Mouse (Mus musculus) adrenal gland, adult 8-10 months (tissue): Measurements from ENCODE around the gene Cers4. TPM values are rescaled to one million over a fixed set of nuclear protein-coding genes. Genes with fewer than 3 reads are reported as not detected.

Source experiments
- total RNA-seq, 4 experiments: library from RNA; stranded (reverse); gene quantifications; 2 replicates each; pipeline ENCODE4 v1.2.4; 2022

The Cers4 gene
- total RNA-seq, 4 experiments from 2014 or later: 28.5 to 49.4 (median 35.5) TPM

Other genes starting within 250 kb of the Cers4 start
- 10 to 100 TPM in 3 of 4 experiments, 1 to 10 TPM in 1; 8.9 to 50.3 (median 28.2) TPM for gene Tgfbr3l, start 244.8 kb upstream of the Cers4 start, total RNA-seq
- 10 to 100 TPM; 32.5 to 39.9 (median 35.6) TPM for gene Snapc2, start 239.9 kb upstream of the Cers4 start, total RNA-seq
- gene Ctxn1, start 233.8 kb upstream of the Cers4 start, total RNA-seq: 10 to 100 TPM in 2 of 4 experiments, 1 to 10 TPM in 2; 6.9 to 13.5 (median 11.0) TPM
- 100 to 1,000 TPM in 2 of 4 experiments, 10 to 100 TPM in 2; 89.7 to 126 (median 102) TPM for gene Timm44, start 217.1 kb upstream of the Cers4 start, total RNA-seq
- gene Ccl25, start 167.8 kb upstream of the Cers4 start, total RNA-seq: 10 to 100 TPM; 16.2 to 23.5 (median 16.9) TPM
- gene Elavl1, start 167.6 kb upstream of the Cers4 start, total RNA-seq: 100 to 1,000 TPM in 1 of 4 experiments, 10 to 100 TPM in 3; 77.7 to 108 (median 85.4) TPM
- gene Zfp958, start 120.1 kb downstream of the Cers4 start, total RNA-seq: 10 to 100 TPM; 17.2 to 26.1 (median 18.7) TPM